Comparison of ENCODE assay signal across 15 mouse cellular contexts in the genomic region with DNA sequence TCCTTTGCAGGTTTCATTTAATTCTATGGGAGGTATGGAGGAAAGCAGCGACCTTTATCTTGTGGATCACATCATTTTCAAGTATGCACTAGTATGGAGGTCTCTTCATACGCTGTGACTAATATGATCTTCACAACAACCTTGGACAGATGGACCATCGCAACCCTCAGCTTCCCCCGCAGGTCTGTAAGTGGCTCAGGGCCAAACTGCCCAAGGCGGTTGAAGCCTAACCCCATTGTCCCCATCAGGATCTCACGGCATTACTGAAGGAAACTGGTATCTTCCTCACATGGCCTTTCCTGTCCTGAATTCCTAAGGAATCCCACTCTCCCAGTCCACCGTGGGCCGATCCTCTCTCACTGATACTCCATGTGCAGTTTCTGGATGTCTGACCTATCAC.
"Had no signal": no experiment of that assay in that cellular context is flagged by ENCODE, and none has a peak within 500 bp of the region (broad histone marks: within the 10 kb centered on the region; RNA-seq: fewer than 3 reads in every experiment).

No protein-coding gene starts in this region.

- DNase-seq: retina, postnatal 1 day; right cerebral cortex, adult 18-20 months; right cerebral cortex, postnatal 14 days; right cerebral cortex, postnatal 25 days; right cerebral cortex, postnatal 4 days; spleen, adult 18-20 months; thymus, adult 18-20 months; thymus, adult 2 months; thymus, postnatal 14 days; thymus, postnatal 25 days; thymus, postnatal 36 days; thymus, postnatal 4 days had no signal

- H3K27me3 ChIP-seq: neural tube, embryonic 15.5 days; stomach, embryonic 15.5 days had no signal

- H3K4me3 ChIP-seq: neural tube, embryonic 15.5 days; stomach, embryonic 15.5 days had no signal

- H3K4me2 ChIP-seq: neural tube, embryonic 15.5 days; stomach, embryonic 15.5 days had no signal

- H3K9me3 ChIP-seq: neural tube, embryonic 15.5 days; stomach, embryonic 15.5 days had no signal

- H3K9ac ChIP-seq: neural tube, embryonic 15.5 days; stomach, embryonic 15.5 days had no signal

- H3K27ac ChIP-seq: neural tube, embryonic 15.5 days; stomach, embryonic 15.5 days; stomach, postnatal 0 days had no signal
